Mouse (Mus musculus) heart, adult 11 months (tissue): Measurements from ENCODE around the gene Spag6.

Source experiments
- DNase-seq: peaks from one replicate; pipeline ENCODE4 v3.0.0; 2022

The Spag6 gene

GRCm38 (mm10) chr2:18693871-18694610 lies at the start of gene Spag6:
Gene Spag6, plus strand, starts transcription at chr2:18694032.
- peak; percentile 98 for DNase-seq

GRCm38 (mm10) chr2:18648563-18648962 lies 45.3 kb upstream of the Spag6 start:
- no peak for DNase-seq

GRCm38 (mm10) chr2:18654821-18655220 lies 39.0 kb upstream of the Spag6 start:
- no peak for DNase-seq

- no peak for DNase-seq
These were observed 29.8 kb upstream of the Spag6 start for GRCm38 (mm10) chr2:18664003-18664402.

- DNase-seq, result no peak
These were observed 22.8 kb upstream of the Spag6 start for GRCm38 (mm10) chr2:18671041-18671440.

- peak; percentile 100 for DNase-seq
These were observed 21.6 kb upstream of the Spag6 start, which contains the start of gene Commd3 for GRCm38 (mm10) chr2:18672133-18672765. Gene Commd3, plus strand, starts transcription at chr2:18672384.

GRCm38 (mm10) chr2:18672766-18673164 lies 21.1 kb upstream of the Spag6 start:
- no peak for DNase-seq

GRCm38 (mm10) chr2:18673766-18674165 lies 20.1 kb upstream of the Spag6 start:
- no peak for DNase-seq

GRCm38 (mm10) chr2:18674193-18674902 lies 19.5 kb upstream of the Spag6 start:
- DNase-seq, result no peak

GRCm38 (mm10) chr2:18675681-18676456 lies 18.0 kb upstream of the Spag6 start:
- no peak for DNase-seq

GRCm38 (mm10) chr2:18676457-18676935 lies 17.3 kb upstream of the Spag6 start:
- peak; percentile 99 for DNase-seq

GRCm38 (mm10) chr2:18676936-18677491 lies 16.8 kb upstream of the Spag6 start, which contains the start of gene Bmi1:
Gene Bmi1, plus strand, starts transcription at chr2:18677018.
- DNase-seq, result peak; percentile 98

GRCm38 (mm10) chr2:18677631-18678471 lies 16.0 kb upstream of the Spag6 start:
- peak; percentile 96 for DNase-seq

- DNase-seq, result no peak
These were observed 14.1 kb upstream of the Spag6 start for GRCm38 (mm10) chr2:18679701-18680100.

- peak; percentile 76 for DNase-seq
These were observed 13.3 kb upstream of the Spag6 start for GRCm38 (mm10) chr2:18680501-18680900.

GRCm38 (mm10) chr2:18680961-18681360 lies 12.9 kb upstream of the Spag6 start:
- DNase-seq, result peak; percentile 97

GRCm38 (mm10) chr2:18684062-18684461 lies 9.8 kb upstream of the Spag6 start:
- peak; percentile 66 for DNase-seq

GRCm38 (mm10) chr2:18686386-18686785 lies 7.4 kb upstream of the Spag6 start:
- no peak for DNase-seq

- DNase-seq, result no peak
These were observed 6.9 kb upstream of the Spag6 start for GRCm38 (mm10) chr2:18686826-18687519.

- no peak for DNase-seq
These were observed 6.1 kb upstream of the Spag6 start for GRCm38 (mm10) chr2:18687671-18688170.

- no peak for DNase-seq
These were observed 5.5 kb upstream of the Spag6 start for GRCm38 (mm10) chr2:18688286-18688685.
